Comparison of ENCODE assay signal across 27 mouse cellular contexts in the genomic region with DNA sequence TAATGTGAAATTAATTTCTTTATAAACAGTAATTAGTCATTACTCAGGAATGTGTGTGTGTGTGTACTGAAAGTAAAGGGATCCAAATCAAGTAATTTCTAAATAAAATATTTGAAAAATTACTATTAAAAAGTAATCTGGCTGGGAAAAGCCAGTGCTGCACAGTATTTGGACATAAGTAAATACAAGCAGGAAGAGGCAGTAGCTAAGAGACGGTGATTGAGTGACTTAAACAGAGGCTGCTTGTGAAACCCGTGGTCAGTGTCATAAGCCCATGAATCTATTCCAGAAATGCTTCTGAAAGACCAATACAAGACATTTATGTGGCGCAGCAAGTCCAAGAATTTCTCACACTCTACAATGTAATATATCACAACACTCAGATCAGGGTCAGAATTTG. TPM values are rescaled to one million over a fixed set of nuclear protein-coding genes. Genes with fewer than 3 reads are reported as not detected.
"Had no signal": no experiment of that assay in that cellular context is flagged by ENCODE, and none has a peak within 500 bp of the region (broad histone marks: within the 10 kb centered on the region; RNA-seq: fewer than 3 reads in every experiment).

No protein-coding gene starts in this region.

- DNase-seq: forebrain, postnatal 0 days; gastrocnemius, postnatal 14 days; gastrocnemius, postnatal 36 days; heart, adult 2 months; heart, postnatal 14 days; heart, postnatal 36 days; kidney, adult 11 months; kidney, adult 2 months; kidney, adult 9 months; kidney, postnatal 14 days; kidney, postnatal 36 days; layer of hippocampus, adult 9-11 months; layer of hippocampus, postnatal 36 days; left cerebral cortex, postnatal 4 days had no signal

- H3K27ac ChIP-seq: heart, adult 2 months; heart, embryonic 13.5 days; heart, embryonic 15.5 days; hindbrain, embryonic 13.5 days; hindbrain, embryonic 15.5 days; hindbrain, postnatal 0 days; kidney, embryonic 15.5 days; kidney, postnatal 0 days; limb, embryonic 13.5 days had no signal

- H3K9me3 ChIP-seq: heart, embryonic 13.5 days; heart, embryonic 15.5 days; hindbrain, embryonic 13.5 days; hindbrain, embryonic 15.5 days; kidney, embryonic 15.5 days; limb, embryonic 13.5 days had no signal

- ATAC-seq: forebrain, postnatal 0 days; hindbrain, postnatal 0 days; intestine, embryonic 16.5 days had no signal

- H3K36me3 ChIP-seq: heart, embryonic 13.5 days; heart, embryonic 15.5 days; hindbrain, embryonic 13.5 days; hindbrain, embryonic 15.5 days; kidney, embryonic 15.5 days; limb, embryonic 13.5 days had no signal

- H3K4me3 ChIP-seq: heart, adult 2 months; heart, embryonic 13.5 days; heart, embryonic 15.5 days; hindbrain, embryonic 13.5 days; hindbrain, embryonic 15.5 days; kidney, embryonic 15.5 days; limb, embryonic 13.5 days had no signal

- H3K4me2 ChIP-seq: heart, embryonic 11.5 days; heart, embryonic 13.5 days; heart, embryonic 15.5 days; hindbrain, embryonic 13.5 days; hindbrain, embryonic 15.5 days; kidney, embryonic 15.5 days; limb, embryonic 13.5 days had no signal

- H3K27me3 ChIP-seq: heart, embryonic 13.5 days; heart, embryonic 15.5 days; hindbrain, embryonic 13.5 days; hindbrain, embryonic 15.5 days; kidney, embryonic 15.5 days; limb, embryonic 13.5 days had no signal

- H3K4me1 ChIP-seq: heart, embryonic 13.5 days; heart, embryonic 15.5 days; kidney, embryonic 15.5 days had no signal

- H3K9ac ChIP-seq: forebrain, postnatal 0 days; heart, embryonic 13.5 days; heart, embryonic 15.5 days; hindbrain, embryonic 13.5 days; hindbrain, embryonic 15.5 days; kidney, embryonic 15.5 days; limb, embryonic 13.5 days had no signal

RNA-seq across cellular contexts. Expression of a gene that starts 3.6 kb away (rescaled TPM):
- polyA plus RNA-seq: forebrain, postnatal 0 days; gonadal fat pad, adult 2 months; heart, adult 2 months; heart, embryonic 11.5 days; heart, embryonic 15.5 days; heart, postnatal 0 days; hindbrain, embryonic 13.5 days; hindbrain, embryonic 15.5 days; hindbrain, postnatal 0 days; kidney, adult 2 months; kidney, postnatal 0 days; large intestine, adult 2 months had no signal
